Mouse (Mus musculus): Measurements from ENCODE around the gene Eif3d.

The Eif3d gene

DNA sequence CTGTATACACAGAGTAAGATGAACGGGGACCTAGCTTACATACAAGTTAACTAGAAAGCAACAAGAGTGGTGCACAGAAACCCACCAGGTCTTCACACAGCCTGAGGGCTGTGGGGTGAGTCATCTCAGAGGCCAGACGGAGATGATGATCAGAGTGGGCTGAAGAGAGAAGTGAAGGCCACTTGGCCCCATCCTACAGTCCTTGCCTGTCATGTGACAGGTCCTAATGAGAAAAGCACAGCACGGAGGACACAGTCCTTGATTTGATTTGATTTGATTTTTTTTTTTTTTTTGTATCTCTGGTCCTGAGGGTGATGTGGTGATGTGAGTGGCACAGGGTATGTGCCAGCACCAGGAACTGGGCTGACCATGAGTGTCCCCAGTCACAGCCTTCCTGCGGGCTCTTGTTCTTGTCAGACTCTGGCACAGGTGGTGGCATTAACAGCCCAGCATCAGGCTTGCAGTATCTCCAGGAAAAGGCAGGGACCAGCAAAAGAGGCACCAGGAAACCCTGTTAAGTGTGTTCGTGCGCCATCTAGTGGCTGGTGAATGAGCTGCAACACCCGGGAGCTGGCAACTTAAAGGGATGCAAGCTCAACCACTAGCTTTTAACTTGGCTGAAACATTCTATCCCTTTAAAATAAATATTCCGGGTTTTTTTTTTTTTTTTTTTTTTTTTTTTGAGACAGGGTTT, 53.6 kb downstream of the Eif3d start:
- DNase-seq: peak; percentile 82 to 84

DNA sequence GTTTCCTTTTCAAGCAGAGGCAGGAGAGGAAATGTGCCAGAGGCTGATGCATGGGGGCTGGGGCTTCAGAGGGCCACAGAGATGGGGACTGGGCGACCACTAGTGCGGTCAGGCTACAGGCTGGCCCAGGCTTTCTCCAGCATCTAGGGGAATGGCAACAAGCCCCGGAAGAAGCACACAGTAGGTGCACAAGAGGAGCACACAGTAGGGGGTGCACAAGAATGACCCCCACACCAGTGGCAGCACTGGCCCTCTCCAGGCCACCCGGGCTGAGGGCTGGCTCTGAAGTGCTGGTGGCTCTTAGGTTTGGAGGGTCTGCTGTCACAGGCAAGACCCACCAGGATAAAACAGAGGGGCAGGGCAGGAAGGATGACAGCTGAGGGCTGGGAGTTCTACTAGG, 55.3 kb downstream of the Eif3d start:
- DNase-seq: no peak

DNA sequence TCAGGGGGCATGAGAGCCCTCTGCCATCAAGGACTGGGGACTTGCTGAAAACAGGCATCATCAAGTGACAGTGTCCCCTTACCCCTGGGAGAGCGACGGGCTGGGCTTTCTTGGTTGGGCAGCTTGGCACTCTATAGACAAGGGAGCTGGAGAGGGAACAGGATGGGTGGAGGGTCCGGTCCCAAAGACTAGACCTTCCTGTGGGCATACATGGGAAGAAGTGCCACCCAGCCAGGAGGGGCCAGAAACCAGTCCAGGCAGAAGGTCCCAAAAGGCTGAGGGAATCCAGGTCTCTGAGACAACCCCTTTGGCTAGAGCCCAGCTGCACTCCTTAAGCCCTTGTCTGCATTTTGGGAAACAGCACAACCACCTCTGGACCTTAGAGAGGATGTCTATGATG, 56.1 kb downstream of the Eif3d start:
- no peak for DNase-seq

DNA sequence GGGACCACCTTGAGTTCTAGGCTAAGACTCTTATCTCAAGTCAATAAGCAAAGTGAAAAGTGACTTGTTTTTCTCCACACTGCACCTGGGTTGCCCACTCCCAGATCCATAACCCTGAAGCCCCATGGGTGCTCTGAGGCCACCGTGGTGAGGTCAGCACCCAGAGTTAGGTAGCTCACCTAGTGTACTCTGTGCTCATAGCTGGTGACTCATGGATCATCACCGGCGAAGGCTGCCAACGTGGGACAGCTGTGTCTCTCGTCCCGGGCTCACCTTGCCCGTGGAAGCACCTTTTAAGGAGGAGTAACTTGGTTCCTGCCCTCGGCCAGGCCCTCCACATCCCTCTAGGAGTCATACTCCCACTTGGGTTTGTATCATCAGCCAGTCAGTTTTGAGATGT, 57.6 kb downstream of the Eif3d start:
- no peak for DNase-seq

DNA sequence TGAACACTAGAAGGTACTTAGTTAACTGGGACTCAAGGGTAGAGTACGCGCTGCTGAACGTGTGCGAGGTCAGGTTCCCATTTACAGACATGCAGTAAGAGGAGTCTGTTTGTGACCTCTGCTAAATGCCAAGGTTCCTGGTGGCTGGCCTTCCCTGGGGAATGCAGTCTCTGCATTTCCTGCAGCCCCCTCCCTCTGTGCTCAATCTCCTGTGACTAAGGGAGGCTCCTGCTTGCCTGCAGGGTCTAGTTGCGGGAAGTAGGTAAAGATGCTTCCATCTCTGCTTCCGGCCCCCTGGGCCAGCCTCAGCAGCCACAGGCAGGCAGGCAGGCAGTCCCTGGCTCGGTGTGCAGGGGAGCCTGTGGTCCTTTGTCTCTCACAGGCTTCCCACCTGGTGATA, 58.0 kb downstream of the Eif3d start:
- DNase-seq: peak in 1 of 2 experiments; percentile 47

DNA sequence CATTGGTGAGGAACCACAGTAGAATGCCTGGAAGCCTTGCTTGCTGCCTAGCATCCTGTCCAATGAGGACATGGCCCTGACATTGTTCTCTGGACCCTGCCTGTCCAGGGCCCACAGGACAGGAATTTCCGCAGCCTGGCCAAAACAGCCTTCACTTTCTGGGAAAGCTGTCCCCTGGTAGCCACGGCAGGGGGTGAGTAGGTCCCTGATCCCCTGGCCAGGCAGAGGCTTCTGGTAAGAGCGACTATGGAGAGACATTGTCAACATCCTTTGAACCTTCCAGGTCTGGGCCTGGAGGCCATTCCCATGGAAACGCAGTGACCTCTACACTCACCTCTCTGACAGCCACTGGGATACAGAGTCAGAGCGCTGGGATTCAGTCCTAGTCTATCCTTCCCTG, 58.6 kb downstream of the Eif3d start:
- DNase-seq: no peak

DNA sequence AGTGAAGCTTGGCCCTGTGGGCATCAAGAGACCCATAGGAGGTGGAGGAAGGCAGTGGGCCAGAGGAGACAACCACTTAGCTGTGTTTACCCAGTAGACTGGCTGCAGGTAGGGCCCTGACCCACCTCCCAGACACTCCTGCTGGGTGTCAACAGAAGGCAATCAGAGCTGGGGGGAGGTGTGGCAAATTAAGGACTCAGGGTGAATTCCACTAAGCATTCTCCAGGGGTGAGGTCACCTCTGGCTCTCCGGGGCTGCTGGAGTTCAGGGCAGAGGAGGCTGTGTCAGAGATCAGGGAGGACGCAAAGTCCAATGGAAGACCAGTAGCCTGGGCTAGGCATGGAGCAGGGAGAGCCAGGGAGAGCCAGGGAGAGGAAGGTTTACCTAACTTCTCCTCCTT, 59.5 kb downstream of the Eif3d start:
- DNase-seq: no peak

All from thymus, postnatal 36 days (tissue).